Mouse (Mus musculus) erythroblast, embryonic 14.5 days (primary cell): Measurements from ENCODE around the gene Unc119.

Experiments used
- GATA1 ChIP-seq: IDR thresholded peaks from 2 replicates; pipeline ENCODE4 v1.6.1; 2012; ENCODE audit warnings: low read length, inconsistent platforms, mixed read lengths
- TAL1 ChIP-seq: IDR thresholded peaks from 3 replicates; pipeline ENCODE4 v1.6.1; 2012; ENCODE audit warnings: low read length, inconsistent platforms, mixed read lengths

DNA sequence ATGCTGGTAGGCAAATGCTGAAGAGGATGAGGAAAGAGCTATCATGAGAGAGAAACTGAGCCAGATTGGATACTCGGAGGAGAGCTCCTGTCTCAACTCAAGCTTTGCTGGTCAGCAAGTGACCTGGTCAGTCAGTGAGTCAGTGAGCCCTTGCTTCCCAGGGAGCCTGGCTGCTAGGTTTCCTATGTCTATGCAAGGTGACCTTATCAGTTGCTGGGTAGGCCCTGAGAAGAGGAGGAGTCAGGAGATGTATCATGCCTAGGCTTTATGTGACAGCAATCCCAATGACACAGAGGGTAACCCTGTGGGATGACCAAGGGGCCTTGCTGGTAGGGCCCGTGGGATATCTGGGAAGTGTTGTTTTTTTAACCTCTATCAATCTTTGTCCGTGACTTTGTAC, 28.9 kb downstream of the Unc119 start:
- TF ChIP-seq GATA1 (no peak), TAL1 (no peak)
